Mouse (Mus musculus) MN1 (cell line): ENCODE data around the gene Dock10.

ENCODE experiments used
- DNase-seq: peaks from one replicate; pipeline ENCODE4 v3.0.0-alpha.2; 2016; ENCODE audit warnings: low spot score

The Dock10 gene

DNA sequence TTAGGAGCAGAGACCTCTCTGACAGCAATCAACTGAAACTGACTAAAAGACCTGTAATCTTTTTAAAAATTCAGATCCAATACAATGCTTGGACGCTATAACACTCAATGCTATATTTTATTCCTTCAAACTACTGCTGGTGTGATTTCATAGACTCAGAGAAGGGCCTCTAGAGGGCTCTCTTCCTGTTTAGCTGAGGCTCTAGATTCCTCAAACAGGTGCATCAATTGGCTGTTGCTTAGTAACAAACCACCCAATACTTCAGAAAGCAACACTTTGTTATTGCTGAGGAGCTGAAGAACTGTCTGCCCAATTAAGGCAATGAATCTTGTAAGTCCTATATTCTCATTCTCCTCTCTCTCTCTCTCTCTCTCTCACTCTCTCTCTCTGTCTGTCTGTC lies 30.1 kb downstream of the Dock10 start:
- no peak for DNase-seq

DNA sequence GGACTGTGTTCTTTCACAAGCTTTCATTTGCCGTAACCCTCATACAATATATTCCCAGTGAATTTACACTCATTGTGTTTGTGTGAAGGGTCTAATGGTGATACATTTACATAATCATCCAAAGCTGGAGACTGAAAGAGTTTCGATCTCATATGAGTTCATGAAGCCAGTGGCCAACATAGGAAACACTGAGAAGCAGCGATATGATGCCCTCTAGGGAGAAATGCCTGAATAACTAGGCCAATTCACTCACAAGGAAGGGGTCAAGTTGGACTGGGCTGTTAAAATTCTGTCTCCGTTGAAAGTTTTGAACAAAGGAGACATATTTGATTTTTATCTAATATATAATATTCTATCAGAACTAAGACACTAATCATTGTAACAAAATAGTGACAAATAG lies 30.9 kb downstream of the Dock10 start:
- no peak for DNase-seq

DNA sequence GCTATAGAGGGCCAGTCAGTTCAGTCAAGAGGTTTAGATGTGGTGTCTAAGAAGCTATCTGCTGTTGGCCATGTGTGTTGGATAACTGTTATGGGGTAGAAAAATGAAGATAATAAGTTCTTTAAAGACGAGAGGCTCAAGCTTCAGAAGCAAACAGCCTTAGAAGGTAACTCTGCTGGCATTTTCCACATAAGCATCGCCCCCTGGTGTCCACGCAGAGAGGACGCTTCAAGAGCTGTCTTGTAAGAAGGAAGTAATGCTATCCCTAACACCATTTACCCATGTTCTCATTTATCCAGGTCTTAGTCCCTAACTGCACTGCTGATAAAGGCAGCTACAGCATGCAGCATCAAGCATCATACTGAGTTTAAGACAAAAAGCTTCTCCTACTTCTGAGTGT lies 35.7 kb downstream of the Dock10 start:
- no peak for DNase-seq

DNA sequence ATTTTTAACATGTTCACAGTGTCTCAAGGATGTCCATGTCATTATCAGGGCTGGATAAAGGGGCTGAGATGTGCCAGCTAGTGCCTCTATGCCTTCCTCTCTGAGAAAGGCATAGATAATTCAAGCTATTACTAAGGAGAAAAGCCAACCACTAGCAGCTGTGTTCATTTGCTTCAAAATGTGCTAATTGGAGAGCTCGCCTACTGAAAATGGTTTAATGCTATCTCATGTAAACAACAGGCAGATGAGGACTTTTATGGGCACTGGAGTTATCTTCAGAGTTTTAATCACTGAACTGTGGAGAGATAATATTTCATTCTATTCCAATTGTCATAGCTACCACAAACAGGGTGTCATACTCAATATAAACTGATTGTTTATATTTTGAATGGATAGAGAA lies 36.3 kb downstream of the Dock10 start:
- no peak for DNase-seq

DNA sequence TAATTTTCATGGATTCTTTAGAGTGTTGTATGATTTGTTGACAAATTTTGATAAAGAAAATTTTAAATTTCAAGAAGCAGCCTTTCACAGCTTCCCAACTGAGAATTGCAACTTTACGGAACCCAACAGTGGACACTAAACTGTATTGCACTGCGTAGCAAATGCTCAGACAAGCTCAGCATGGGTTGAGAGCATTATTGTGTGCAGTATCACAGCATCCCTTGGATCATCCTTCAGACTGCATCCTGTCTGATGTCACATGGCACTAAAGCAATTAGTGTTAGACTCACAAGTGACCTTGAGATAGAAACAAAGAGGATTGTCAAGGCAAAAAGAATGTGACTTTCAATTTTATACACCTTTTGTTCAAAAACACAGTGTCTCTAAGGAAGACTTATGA lies 37.1 kb downstream of the Dock10 start:
- DNase-seq: no peak

DNA sequence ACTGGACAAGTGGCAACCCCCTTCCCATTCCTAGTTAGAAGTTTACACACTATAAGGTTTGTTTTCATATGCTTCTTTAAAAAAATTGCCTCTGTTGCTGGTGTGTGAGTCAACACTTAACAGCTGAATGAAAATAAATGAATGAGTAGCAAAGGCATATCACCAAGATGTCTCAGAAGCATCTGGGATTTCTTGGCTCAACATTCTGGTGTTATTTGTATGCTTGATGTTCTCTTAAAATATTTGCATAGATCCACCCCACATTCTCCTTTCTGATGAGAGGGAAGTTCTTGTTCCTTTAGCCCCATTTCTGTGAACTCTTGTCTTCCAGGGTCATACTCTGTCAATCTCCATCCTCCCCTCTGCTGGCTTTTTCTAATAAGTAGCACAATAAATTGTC lies 38.2 kb downstream of the Dock10 start:
- no peak for DNase-seq

DNA sequence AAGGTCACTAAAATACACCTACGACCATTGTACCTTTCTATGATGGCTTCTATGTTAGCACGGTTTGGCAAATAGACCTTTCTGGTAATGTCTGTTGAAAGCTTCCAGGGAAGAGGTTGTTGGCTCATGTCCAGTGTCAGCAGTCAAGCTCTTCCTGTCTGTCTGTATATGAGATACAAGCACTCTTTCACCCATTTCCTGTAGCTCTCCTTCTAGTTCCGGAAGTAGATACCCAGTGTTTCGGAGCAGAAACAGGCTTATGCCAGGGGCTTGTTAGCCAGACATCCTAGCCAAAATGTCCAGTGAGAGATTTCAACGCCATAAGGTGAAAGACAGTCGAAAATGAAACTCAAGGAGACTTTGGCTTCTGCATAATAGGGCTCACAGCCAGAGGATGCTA lies 38.9 kb downstream of the Dock10 start:
- DNase-seq: no peak

DNA sequence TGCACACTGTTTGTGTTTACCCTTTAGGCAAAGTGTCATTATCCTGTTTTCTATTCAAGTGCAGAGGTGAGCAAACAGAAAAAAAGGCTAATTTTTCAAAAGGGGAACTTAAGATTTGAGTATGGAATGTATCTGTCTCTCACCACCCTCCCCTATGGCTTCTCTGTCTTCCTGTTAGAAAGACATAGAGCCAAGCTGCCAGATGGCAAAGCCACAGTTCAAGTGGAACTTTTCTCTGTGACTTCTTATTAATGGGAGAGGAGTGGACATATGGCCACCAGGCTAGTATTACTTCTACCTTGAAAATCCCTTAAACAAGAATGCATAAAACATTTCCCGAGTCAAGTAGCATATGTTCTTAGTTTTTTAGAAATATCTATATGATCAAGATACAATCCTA lies 39.7 kb downstream of the Dock10 start:
- no peak for DNase-seq

DNA sequence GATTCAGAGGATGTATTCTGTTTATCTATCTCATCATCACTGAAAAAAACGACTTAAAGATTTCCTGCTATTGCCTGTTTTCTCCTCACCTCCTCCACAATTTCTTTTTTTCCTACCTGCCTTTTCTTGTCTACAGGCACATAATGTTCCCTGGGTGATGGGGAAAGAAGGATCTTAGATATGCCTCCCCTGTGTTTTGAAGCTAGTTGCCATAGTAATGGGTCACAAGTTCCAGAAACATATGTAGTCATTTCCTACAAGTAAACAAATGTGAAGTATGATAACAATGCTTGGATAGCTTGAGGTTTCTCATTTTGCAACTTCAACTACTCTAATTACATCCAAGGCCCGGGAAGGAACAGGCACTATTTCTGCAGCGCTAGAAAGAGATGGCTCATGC lies 42.4 kb downstream of the Dock10 start:
- DNase-seq: no peak

DNA sequence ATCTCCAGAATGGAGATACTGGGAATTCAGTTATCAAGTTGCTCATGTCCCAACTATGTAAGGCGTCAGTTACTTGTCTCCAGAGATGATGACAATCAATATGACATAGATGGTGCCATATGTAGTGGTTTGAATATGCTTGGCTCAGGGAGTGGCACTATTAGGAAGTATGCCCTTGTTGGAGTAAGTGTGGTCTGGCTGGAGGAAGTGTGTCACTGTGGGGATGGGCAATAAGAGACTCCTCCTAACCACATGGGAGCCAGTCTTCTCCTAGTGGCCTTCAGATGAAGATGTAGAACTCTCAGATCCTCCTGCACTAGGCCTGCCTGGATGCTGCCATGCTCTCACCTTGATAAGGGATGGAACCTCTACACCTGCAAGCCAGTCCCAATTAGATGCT lies 44.4 kb downstream of the Dock10 start:
- DNase-seq: no peak

DNA sequence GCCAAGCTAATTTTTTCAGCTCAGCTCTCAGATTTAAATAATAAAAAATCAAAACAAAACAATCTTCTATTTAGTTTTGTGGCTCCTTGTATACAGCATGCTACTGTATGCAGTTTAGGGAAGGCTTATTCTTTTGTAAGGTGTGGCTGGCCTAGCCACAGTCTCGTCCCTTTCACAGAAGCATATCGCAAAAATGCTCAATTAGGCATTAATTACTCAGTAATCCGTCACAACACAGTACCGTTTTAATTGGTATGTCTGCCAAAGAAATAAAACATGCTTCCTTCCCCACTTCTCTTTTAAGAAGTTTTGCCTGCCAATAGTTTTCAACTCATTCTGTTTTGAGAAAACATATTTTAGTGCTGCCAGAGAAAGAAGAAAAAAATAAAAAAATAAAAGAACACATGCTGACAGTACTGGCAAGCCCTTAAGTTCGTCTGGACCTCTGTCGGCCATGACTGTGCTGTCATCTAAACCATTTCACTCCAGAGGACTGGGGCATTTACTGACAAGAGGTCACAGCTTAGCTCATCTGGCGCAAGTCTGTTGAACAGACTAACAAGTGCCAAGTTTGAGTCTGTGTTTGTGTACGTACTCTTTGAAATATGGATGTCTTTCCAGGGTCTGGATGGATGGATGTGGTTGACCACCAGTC lies 47.6 kb downstream of the Dock10 start:
- DNase-seq: no peak

DNA sequence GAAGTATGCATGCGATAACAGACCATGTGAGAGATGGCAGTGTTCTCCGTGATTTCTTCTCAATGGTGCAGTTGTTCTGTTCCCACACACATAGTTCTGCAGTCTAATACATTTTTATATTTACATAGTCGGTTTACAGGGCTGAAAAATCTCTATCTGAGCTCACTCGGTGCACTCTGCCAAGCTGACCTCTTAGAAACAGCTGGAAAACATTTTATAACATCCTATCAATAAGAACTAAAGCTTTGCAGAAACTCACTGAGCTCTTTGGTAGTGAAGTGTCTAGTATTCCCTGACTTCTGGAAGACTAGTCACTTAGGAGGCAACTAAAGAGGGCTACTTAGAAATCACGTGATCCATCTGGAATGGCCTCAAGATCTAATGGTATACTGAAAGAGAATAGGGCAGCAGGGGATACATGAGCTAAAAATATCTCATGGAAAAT lies 48.2 kb downstream of the Dock10 start:
- no peak for DNase-seq

DNA sequence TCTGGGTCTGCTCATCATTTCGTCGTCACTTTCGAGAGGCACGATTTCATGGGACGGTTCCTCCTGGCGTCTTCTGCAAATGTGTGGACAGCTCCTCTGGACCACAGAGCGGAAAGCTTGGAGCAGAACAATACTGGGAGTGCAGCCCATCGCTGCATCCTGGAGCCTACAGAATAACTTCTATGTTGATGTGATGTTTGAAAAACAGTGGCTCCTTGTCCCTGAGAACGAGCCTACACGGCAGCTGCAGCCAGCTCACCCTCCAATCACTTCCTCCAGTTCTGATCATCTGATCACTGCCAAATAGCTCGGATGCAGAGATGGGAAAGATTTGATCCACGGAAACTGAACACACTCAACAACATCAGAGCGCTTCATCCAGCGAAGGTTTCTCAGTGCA lies 49.0 kb downstream of the Dock10 start:
- peak; percentile 27 for DNase-seq

DNA sequence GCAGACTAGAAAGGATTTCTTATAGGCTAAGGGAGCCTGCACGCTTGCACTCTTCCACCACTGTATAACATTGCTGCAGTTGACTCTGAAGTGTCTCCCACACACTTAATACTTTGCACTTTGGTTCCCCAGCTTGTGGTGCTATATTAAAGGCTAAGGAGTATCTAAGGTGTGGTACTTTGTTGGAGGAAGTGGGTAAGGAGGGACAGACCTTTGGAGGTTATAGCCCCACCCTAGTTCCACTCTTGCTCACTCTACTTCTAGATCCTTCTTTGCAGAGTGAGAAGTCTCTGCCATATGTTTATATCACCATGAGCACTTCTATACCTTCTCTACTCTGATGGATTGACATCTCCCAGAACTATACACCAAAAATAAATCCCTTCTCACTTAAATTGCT lies 55.0 kb downstream of the Dock10 start:
- no peak for DNase-seq

DNA sequence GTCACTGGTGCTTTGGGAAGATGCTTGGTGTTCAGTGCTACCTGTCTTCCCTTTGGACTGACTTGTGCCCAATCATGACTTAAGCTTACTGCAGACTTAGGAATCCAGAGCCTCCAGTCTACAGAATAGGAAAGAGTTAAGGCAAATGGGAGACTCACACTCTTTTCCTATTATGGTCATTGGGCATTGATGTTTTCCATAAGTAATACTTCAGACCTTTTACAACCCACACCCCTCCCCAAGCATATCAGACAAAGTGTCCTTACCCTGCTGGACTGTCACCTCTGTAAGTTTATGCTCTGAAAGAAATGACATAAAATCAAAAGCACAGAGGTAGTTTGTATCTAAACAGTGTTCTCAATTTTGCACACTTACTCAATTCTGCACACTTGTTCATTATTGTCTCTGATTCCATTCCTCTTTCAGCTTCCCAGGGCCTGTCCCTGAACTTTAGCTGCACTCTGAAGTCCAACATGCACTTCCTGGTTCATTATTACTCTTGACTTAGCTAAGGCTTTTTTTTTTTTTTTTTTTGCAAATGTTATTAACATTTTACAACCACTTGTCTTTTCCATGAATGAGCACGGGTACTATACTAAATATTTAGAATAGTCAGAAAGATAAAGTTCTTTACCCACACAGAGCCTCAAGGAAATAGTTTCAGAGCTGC lies 82.2 kb downstream of the Dock10 start:
- no peak for DNase-seq

DNA sequence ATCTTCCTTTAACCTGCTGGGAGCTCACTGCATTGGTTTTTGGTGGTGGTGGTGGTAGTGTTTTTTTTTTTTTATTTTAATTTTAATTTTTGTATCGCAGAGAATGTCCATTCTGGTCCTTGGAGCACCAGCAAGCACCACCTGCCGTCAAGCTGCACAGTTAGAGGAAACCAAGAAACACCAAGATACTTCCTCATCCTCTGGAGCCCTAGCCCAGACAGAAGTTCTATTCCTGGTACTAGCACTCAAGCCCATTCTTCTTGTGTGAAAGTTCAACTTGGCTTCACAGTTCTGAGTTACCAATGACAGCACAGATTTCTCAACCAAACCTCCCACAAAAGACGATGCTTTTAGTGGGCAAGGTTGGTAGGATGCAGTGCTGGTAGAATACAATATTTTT lies 86.6 kb downstream of the Dock10 start:
- no peak for DNase-seq

DNA sequence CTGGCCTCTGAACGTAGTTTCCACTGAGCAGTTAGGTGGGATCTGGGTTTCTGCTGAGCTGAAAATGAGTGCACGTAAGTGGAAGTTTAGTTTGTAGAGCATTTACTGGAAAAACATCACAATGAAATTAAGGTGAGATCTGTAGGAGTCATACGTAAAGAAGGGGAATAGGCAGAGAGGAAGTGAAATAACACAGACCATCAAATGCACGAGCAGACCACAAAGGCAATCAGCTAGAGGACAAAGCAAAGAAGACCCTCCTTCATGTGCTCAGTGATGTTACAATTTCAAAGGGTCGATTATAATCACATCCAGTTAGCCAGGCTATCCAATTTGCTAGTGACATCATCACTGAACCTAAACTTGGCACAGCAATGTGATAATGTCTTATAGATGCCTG lies 87.3 kb downstream of the Dock10 start:
- DNase-seq: no peak

DNA sequence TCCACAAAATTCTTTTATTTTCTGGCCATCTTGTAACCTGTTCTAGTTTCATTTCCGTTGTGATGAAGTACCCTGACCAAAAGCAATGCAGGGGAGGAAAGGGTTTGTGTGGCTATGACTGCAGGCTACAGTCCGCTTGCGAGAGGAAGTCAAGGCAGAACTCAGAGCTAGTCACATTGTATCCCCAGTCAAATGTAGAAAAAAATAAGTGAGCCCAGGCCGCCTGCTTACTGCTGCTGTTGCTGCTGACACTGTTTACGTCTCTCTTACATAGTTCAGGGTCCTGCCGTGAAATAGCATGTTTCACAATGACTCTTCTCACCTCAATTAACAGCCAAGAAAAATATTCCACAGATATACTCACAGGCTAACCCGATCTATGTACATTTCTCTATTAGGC lies 87.9 kb downstream of the Dock10 start:
- no peak for DNase-seq

DNA sequence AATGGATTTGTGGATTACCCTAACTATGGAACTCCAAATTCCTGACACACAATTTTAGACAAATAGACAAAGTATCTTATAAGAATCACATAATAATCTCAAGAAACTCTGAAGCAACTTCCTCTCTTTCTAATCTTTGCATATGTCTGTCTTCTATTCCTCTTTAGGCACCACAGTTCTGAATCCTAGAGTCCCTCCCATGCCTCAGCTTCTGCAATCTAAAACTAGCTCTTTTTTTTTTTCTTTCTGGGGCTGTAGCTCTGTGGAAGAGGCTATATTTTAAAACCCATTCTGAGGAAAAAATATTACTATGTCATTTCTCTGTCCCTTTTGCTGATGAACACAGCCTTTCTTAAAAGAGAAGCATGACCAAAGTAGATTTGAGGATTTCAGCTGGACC lies 92.6 kb downstream of the Dock10 start:
- no peak for DNase-seq

DNA sequence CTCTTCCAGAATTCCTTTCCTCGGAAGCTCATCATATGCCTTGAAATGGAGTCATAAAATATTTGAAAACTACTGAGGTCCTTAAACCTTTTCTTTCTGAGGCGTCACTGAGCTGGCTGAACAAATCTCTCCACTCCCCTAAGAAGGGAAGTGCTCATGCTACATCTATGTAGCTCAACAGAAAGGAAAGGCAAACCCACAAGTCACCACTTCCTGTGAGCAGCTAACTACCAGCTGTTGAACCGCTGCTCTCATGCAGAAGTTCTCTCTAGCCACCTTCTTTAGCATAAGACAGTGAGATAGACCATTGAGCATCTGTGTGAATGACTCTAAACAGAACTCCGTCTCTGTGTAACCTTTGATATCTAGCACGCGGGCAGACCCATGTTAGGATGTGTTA lies 93.2 kb downstream of the Dock10 start:
- no peak for DNase-seq

DNA sequence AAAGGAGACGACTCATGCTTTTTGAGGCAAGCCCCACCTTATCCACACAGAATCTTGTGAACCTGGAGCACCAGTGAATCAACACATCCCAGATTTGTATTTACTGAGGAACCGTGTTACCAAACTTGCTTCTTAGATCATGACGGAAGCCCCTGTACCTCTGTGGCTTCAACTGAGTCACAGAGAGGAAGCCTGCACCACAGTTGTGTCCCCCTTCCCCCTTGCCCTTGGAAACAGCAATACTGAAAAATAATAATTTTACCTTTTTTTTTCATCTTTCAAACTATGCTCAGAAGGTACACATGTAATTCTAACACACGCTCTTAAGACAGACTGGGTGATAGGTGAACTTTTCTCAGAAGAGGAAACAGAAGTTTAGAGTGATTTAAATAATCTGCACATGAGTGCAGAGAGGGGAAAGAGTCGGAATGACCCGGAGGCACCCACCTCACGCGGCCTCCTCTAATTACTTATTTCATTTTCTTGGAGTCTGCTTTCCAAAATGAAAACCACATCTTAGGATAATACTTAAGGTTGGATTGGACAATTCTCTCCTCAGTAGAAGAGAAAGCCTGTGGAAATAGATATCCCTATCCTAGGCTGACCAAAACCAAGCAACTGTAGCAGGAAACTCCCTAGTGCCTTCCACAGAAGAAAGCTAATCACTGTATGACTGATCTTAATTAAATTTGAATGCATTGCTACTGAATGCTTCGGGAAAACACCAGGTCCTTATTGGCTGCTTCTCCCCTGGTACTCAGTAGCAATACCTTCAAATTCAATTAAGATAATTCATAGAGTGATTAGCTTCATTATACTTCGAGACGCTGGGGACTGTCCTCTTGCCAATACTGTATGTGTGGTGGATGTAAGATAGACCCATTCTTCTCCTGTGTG lies 96.6 kb downstream of the Dock10 start:
- no peak for DNase-seq

DNA sequence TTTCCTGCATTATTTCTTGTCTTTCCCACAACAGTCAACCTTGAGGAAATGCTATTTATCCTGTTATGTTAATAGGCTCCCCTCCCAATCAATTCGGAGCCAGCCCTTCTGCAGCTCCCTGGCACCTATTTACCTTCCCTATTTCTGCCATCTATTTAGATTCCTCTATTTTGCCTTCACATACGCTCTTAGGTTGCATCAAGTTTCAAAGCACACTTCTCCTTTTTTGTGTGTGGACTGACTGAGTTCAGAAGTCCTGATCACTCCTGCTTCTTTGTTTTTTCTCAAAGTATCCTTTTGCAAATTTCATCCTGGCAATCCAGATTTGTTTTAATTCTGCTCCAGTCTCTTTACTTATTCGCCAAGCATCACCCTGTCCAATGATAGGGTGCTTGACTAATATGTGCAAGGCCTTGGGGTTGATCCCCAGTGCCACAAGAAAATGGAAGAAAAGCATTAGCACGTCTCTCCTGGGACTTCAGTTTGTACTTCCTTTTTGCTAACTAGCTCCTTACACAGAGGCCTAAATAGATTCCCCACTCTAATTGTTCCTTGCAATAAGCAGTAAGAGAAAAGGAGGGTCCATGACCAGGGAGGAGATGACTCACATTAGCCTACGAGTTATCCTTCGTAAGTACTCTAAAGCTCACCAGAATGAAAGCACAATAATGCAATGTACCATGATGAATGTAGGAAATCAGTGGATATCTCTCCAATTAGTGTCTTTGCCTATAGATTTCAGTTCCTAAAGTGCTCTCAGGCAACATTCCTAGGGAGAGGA lies 98.7 kb downstream of the Dock10 start:
- no peak for DNase-seq
